Mouse (Mus musculus) hindbrain, embryonic 12.5 days (tissue): ENCODE results near the gene Myo1g. TPM values are rescaled to one million over a fixed set of nuclear protein-coding genes. Genes with fewer than 3 reads are reported as not detected.

Source experiments
- ATAC-seq: fragments of 200-750 bp; cut with Nextera tagmentation; 2 replicates; pipeline ENCODE4 v1.8.0; 2017; ENCODE audit warnings: moderate TSS enrichment; ENCODE audit not compliant: low FRiP score
- H3K27ac ChIP-seq: fragments of 300-500 bp; sonication (generic); 2 replicates; pipeline ENCODE4 v1.5.1; 2016; ENCODE audit warnings: mild to moderate bottlenecking
- H3K27me3 ChIP-seq: fragments of 300-500 bp; sonication (generic); 2 replicates; pipeline ENCODE4 v1.6.1; 2016; ENCODE audit warnings: mild to moderate bottlenecking
- H3K36me3 ChIP-seq: fragments of 300-500 bp; sonication (generic); 2 replicates; pipeline ENCODE4 v1.6.1; 2016; ENCODE audit warnings: mild to moderate bottlenecking
- H3K4me1 ChIP-seq: fragments of 300-500 bp; sonication (generic); 2 replicates; pipeline ENCODE4 v1.6.1; 2016
- H3K4me2 ChIP-seq: fragments of 300-500 bp; sonication (generic); replicated peaks from 2 replicates; pipeline ENCODE4 v1.6.1; 2016; ENCODE audit warnings: mild to moderate bottlenecking
- H3K4me3 ChIP-seq: fragments of 300-500 bp; sonication (generic); 2 replicates; pipeline ENCODE4 v1.5.1; 2016; ENCODE audit warnings: mild to moderate bottlenecking
- H3K9ac ChIP-seq: fragments of 300-500 bp; sonication (generic); 2 replicates; pipeline ENCODE4 v1.6.1; 2016; ENCODE audit warnings: mild to moderate bottlenecking, moderate library complexity
- H3K9me3 ChIP-seq: fragments of 300-500 bp; sonication (generic); replicated peaks from 2 replicates; pipeline ENCODE4 v1.6.1; 2016; ENCODE audit warnings: mild to moderate bottlenecking
- WGBS: fragments of 180-500 bp; shearing (Covaris S2); methylation state at CpG from one replicate; pipeline ENCODE4 v1.1.7; 2016; 5-methylcytosine and 5-hydroxymethylcytosine counted together
- polyA plus RNA-seq: library from polyadenylated mRNA; unstranded; fragments of >200 nt; fragmentation: Nextera tagmentation; extraction: Ambion mirVana; gene quantifications from 2 replicates; pipeline ENCODE4 v1.2.1, GENCODE M21; 2016

Gene Myo1g
- polyA plus RNA-seq, 1 experiment from 2014 or later: 0.50 TPM

- WGBS: 85% methylated on average over 6 of the region's 6 CpGs
- H3K27ac ChIP-seq: no peak overlapping the region
- ATAC-seq: no peak
Measured at GRCm38 (mm10) chr11:6504689-6505088, 16.1 kb downstream of the Myo1g start.

DNA sequence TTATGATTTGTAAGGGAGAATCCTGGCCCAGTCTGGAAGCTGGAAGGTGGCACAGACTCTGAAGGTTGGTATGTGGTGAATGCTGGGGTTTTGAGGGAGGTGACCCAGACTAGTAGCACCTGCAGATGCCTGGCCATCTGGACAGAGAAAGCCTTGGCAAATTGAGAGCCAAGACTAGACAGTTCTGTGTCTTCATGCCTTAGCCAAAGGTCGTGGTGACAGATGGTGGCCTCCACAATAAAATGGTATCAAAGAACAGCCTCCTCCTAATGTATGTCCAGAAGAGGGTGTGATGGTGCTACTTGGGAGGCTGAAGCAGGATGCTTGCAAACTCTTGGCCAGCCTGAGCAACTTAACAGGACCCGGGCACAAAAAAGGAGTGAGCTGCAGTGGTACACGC is 16.5 kb downstream of the Myo1g start:
- no peak for ATAC-seq
- H3K27ac ChIP-seq: no peak overlapping the region
- H3K9ac ChIP-seq: no peak overlapping the region
- H3K4me2 ChIP-seq: no peak overlapping the region
- H3K36me3 ChIP-seq: no peaks in the 10 kb centered on the region
- no peak overlapping the region for H3K4me3 ChIP-seq
- no peaks in the 10 kb centered on the region for H3K9me3 ChIP-seq
- no peaks in the 10 kb centered on the region for H3K4me1 ChIP-seq
- H3K27me3 ChIP-seq: no peaks in the 10 kb centered on the region
- WGBS: 73% methylated on average over 3 of the region's 3 CpGs

More at GRCm38 (mm10) chr11:6504689-6505088, 16.1 kb downstream of the Myo1g start:
- Histone ChIP-seq H3K27me3 (no peaks in the 10 kb centered on the region), H3K9me3 (no peaks in the 10 kb centered on the region), H3K9ac (no peak overlapping the region), H3K4me1 (no peaks in the 10 kb centered on the region), H3K4me2 (no peak overlapping the region), H3K36me3 (no peaks in the 10 kb centered on the region), H3K4me3 (no peak overlapping the region)

GRCm38 (mm10) chr11:6502506-6502905 is 18.3 kb downstream of the Myo1g start:
- 90% methylated on average over 2 of the region's 2 CpGs for WGBS
- H3K4me1 ChIP-seq: no peaks in the 10 kb centered on the region
- H3K27ac ChIP-seq: no peak overlapping the region
- H3K4me2 ChIP-seq: no peak overlapping the region
- no peaks in the 10 kb centered on the region for H3K9me3 ChIP-seq
- H3K27me3 ChIP-seq: no peaks in the 10 kb centered on the region
- no peaks in the 10 kb centered on the region for H3K36me3 ChIP-seq
- ATAC-seq: no peak
- no peak overlapping the region for H3K9ac ChIP-seq
- no peak overlapping the region for H3K4me3 ChIP-seq

DNA sequence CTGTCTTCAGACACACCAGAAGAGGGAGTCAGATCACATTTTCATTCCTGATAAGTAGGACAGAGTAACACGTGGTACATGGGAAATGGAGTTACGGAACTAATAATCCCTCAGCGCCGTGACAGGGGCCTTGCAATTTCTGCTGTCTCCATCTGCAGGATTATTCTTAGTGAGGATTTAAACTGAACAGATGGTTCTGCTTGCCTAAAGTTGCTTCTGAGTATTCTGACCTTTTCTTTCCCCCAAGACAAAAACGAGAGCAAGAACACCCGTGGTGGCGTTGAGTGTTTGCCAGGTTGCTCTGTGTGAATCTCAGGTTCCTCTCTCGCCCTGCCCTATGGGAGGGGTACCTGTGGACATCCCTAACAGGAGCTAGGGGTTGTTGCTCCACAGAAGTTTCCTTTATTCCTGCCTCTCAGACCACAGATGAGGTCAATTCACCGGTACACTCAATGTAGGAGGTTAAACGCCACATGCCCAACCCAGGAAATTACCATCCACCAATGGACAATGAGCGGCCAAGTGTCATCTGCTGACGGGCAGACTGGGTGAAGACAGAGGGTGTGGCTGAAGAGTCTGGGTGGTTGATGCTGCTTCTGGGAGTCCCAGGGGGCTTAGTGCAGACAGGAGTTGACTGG is 23.3 kb downstream of the Myo1g start:
- Histone ChIP-seq H3K27ac (no peak overlapping the region), H3K4me1 (no peaks in the 10 kb centered on the region), H3K4me2 (no peak overlapping the region), H3K27me3 (no peaks in the 10 kb centered on the region), H3K4me3 (no peak overlapping the region), H3K9ac (no peak overlapping the region), H3K36me3 (no peaks in the 10 kb centered on the region), H3K9me3 (no peaks in the 10 kb centered on the region)
- WGBS: 80% methylated on average over 12 of the region's 12 CpGs
- no peak for ATAC-seq

- no peak overlapping the region for H3K27ac ChIP-seq
- no peaks in the 10 kb centered on the region for H3K27me3 ChIP-seq
- no peaks in the 10 kb centered on the region for H3K9me3 ChIP-seq
- no peak overlapping the region for H3K4me2 ChIP-seq
- H3K9ac ChIP-seq: no peak overlapping the region
- ATAC-seq: no peak
- WGBS: 66% methylated on average over 6 of the region's 6 CpGs
- H3K4me1 ChIP-seq: 0 out of 2 replicates have a peak, but pooled peaks cover 3% of the 10 kb centered on the region
- no peaks in the 10 kb centered on the region for H3K36me3 ChIP-seq
- H3K4me3 ChIP-seq: no peak overlapping the region
Measured at GRCm38 (mm10) chr11:6489691-6490503, 30.9 kb downstream of the Myo1g start.

- 0 out of 2 replicates have a peak, but pooled peaks cover 6% of the 10 kb centered on the region for H3K4me1 ChIP-seq
- H3K9me3 ChIP-seq: no peaks in the 10 kb centered on the region
- H3K4me3 ChIP-seq: no peak overlapping the region
- no peak overlapping the region for H3K9ac ChIP-seq
- H3K36me3 ChIP-seq: no peaks in the 10 kb centered on the region
- H3K27me3 ChIP-seq: no peaks in the 10 kb centered on the region
- WGBS: 69% methylated on average over 7 of the region's 7 CpGs
- H3K27ac ChIP-seq: no peak overlapping the region
- H3K4me2 ChIP-seq: no peak overlapping the region
- no peak for ATAC-seq
Measured at GRCm38 (mm10) chr11:6489257-6489656, 31.5 kb downstream of the Myo1g start.

DNA sequence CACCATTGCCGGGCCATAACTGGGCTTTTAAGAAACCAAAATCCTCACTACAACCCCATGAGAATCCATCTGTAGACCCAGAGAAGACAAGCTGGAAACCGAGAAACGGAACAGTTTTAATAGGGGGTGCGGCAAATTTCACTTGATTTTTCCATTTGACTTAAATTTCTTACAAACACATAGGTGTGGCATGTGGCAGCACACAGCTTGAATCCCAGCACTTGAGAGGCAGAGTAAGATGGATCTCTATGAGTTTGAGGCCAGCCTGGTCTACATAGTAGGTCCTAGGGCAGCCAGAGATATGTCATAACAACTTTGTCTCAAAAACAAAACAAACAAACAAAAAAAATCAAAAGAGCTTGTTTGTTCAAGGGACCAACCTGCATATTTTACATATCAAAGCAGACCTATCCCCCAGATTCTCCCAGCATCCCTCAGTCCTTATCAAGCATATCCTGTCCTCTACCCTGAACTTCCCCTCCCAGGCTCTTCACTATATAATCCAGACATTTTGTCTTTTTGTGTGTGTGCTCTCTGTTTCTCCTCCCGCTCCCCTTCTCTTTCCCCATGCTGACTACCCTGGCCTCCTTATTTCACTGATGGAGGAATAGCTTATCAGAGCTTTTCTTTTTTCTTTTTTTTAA is 32.6 kb downstream of the Myo1g start:
- Histone ChIP-seq H3K4me3 (no peak overlapping the region), H3K36me3 (no peaks in the 10 kb centered on the region), H3K27ac (no peak overlapping the region), H3K9ac (no peak overlapping the region), H3K4me2 (no peak overlapping the region), H3K4me1 (0 out of 2 replicates have a peak, but pooled peaks cover 6% of the 10 kb centered on the region), H3K27me3 (no peaks in the 10 kb centered on the region), H3K9me3 (no peaks in the 10 kb centered on the region)
- ATAC-seq: no peak
- 93% methylated on average over 5 of the region's 5 CpGs for WGBS

DNA sequence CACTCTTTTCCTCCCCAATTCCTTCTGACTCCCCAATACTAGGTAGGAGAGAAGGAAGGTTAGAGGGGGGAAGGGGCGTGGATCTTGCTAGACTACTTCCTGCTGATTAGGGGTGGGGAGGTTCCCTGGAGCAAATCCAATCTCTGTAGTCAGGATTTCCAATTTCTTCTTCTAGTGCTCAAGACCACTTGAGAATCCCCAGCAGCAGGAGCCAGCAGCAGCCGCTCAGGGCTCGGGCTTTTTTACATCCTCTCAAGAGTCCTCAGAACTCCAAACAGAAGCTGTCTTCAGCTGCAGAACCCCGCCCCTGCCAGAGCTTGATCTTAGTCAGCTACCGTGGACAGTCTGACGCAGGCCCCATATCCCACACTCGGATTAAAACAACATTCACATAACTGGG is 33.3 kb downstream of the Myo1g start:
- Histone ChIP-seq H3K36me3 (no peaks in the 10 kb centered on the region), H3K9ac (no peak overlapping the region), H3K27ac (no peak overlapping the region), H3K4me2 (no peak overlapping the region), H3K9me3 (no peaks in the 10 kb centered on the region), H3K27me3 (no peaks in the 10 kb centered on the region), H3K4me3 (no peak overlapping the region), H3K4me1 (0 out of 2 replicates have a peak, but pooled peaks cover 6% of the 10 kb centered on the region)
- no peak for ATAC-seq
- WGBS: 64% methylated on average over 7 of the region's 7 CpGs

DNA sequence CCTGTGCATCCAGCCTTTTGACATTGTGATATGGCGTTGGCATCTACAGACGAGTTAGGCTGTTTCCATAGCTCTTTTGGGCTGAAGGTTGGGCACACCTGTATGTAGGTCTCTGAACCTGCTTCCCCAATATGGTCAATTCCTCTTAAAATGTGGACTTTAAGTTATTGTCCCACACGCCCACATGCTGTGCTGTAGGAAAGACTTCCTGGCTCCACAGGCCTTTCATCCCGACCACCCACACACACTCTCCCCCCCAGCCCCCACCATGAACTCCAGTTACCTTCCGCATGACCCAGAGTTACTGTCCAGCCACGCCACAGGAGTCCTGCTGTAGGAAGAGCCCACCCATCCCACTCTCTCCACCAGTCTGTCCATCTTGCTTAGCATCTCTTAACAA is 33.8 kb downstream of the Myo1g start:
- 56% methylated on average over 6 of the region's 6 CpGs for WGBS
- Histone ChIP-seq H3K9me3 (no peaks in the 10 kb centered on the region), H3K27me3 (no peaks in the 10 kb centered on the region), H3K4me2 (no peak overlapping the region), H3K4me1 (0 out of 2 replicates have a peak, but pooled peaks cover 6% of the 10 kb centered on the region), H3K27ac (no peak overlapping the region), H3K36me3 (no peaks in the 10 kb centered on the region), H3K4me3 (no peak overlapping the region), H3K9ac (no peak overlapping the region)
- ATAC-seq: no peak

DNA sequence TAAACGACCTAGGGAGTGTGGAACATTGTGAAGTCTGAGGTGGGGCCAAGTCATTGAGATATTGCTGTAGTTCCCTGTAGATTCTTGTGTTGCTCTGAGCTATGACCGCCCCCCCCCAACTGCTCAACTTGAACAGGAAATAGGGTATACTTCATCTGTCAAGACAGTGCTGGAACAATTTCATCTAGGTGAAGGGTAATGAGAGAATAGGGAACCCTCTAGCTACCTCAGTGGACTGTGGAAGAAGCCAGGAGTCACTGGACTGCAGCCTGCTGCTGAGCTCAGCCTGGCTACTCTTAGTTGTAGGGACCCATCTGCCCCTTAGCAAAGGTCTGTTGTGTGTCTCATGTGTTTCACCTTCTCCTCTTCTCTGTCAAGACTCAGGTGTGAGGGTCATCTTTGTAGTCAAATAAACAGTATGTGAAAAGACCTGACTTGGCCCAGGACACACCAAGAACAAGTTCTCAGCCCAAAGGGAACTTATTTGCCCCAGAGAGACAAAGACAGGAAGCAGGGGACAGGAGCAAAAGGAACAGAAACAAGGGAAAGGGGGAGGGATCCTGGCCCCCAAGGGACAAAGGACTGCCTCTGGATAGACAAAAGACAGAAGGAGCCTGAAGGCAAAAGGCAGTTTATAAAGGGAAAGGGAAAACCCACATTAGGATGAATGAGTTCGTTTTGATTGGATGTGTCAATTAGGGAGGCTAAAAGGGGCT is 36.4 kb downstream of the Myo1g start:
- Histone ChIP-seq H3K4me1 (0 out of 2 replicates have a peak, but pooled peaks cover 3% of the 10 kb centered on the region), H3K9me3 (no peaks in the 10 kb centered on the region), H3K4me2 (no peak overlapping the region), H3K4me3 (no peak overlapping the region), H3K9ac (no peak overlapping the region), H3K36me3 (no peaks in the 10 kb centered on the region), H3K27me3 (no peaks in the 10 kb centered on the region; the same call in 1 of the 2 replicates), H3K27ac (no peak overlapping the region)
- 58% methylated on average over 3 of the region's 3 CpGs for WGBS
- ATAC-seq: no peak

DNA sequence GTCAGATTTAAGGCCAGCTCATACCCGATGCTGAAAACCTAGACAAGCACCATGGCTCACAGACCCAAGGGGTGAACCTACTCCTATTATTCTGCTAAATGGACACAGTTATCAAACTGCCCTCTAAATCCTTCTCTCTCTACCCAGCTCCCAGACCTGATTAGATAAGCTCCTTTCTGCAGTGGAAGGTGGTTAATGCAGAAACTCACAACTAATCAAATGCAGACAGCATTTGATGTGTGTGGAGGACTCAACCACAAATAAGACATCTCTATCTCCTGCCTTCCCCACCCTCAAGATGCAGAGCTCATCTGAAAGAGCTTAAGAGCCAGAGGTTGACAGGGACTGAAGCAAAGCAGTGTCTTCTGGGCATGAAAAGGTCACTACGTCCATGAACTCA is 37.7 kb downstream of the Myo1g start:
- no peak overlapping the region for H3K4me3 ChIP-seq
- no peak for ATAC-seq
- H3K27me3 ChIP-seq: no peaks in the 10 kb centered on the region; the same call in 1 of the 2 replicates
- WGBS: 90% methylated on average over 2 of the region's 2 CpGs
- 0 out of 2 replicates have a peak, but pooled peaks cover 3% of the 10 kb centered on the region for H3K4me1 ChIP-seq
- no peak overlapping the region for H3K9ac ChIP-seq
- no peaks in the 10 kb centered on the region for H3K9me3 ChIP-seq
- H3K36me3 ChIP-seq: no peaks in the 10 kb centered on the region
- H3K4me2 ChIP-seq: no peak overlapping the region
- H3K27ac ChIP-seq: no peak overlapping the region

DNA sequence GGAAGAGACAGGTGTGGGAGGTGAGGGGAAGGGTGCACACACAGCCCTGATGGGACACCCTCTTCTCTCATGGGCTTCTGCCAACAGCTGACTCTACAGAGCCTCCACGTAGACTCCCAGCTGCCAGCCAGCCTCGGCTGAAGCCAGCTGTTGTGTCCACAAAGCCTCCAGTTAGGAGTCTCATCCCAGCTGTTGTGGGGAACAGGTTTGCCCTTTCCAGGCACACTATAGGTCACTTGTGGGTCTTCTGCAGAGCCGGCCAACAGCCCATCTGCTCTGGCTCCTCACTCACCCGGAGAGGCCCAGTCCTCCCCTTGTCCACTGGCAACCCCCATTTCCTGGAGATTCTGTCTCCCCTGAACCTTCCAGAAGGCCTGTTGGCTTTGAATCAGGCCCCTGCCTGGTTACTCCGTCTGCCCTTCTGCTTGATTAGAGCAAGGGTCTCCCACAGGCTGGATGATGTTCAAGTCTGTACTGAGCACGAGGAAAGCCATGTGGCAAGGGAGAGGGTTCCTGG is 39.0 kb downstream of the Myo1g start:
- no peaks in the 10 kb centered on the region for H3K36me3 ChIP-seq
- WGBS: 67% methylated on average over 6 of the region's 6 CpGs
- no peak overlapping the region for H3K9ac ChIP-seq
- ATAC-seq: no peak
- H3K27ac ChIP-seq: no peak overlapping the region
- H3K27me3 ChIP-seq: no peaks in the 10 kb centered on the region; the same call in 1 of the 2 replicates
- 0 out of 2 replicates have a peak, but pooled peaks cover 3% of the 10 kb centered on the region for H3K4me1 ChIP-seq
- H3K4me2 ChIP-seq: no peak overlapping the region
- H3K9me3 ChIP-seq: no peaks in the 10 kb centered on the region
- H3K4me3 ChIP-seq: no peak overlapping the region
